In the genomic region with DNA sequence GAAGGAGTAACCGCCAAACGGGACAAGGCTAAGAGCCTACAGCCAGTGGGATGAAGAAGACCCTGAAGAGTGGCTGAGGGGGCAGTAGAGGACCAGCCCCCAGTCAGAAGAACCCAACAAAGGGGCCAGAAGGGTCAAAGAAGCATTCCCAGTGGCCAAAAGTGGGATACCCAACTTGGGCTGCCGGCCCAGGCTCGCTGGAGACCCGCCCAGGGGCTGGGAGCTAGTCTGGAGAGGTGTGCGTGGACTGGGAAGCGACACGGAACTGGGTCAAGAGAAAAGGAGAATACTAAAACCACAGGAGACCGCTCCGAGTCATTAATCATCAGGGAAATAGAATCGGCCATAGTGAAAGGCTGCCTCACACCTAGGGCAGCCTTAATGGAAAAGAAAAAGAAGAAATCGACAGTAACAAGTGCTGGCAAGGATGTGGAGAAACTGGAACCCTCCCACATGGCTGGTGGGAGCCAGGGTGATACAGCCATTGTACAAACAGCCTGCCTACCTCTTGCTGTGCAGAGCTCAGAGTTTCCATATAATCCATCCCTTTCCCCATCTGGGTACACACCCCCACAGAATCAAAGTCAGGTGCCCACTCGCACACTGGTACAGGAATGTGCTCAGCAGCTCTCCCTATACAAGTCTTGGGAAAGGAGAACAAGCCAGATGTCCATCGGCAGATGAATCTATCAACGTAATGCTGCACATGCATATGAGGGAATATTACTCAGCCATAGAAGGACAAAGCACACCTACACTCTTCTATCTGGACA, we compare ENCODE assay signal across 15 mouse cellular contexts. TPM values are rescaled to one million over a fixed set of nuclear protein-coding genes. Genes with fewer than 3 reads are reported as not detected.
DNase-seq lines count a peak whose midpoint lies in the region; ATAC-seq and TF ChIP-seq lines count a peak whose summit lies in the region.
"Had no signal": no experiment of that assay in that cellular context is flagged by ENCODE, and none has a peak within 500 bp of the region (broad histone marks: within the 10 kb centered on the region; RNA-seq: fewer than 3 reads in every experiment).

No protein-coding gene starts in this region.

- H3K4me1 ChIP-seq in embryonic facial prominence, embryonic 11.5 days (ENCODE audit: control insufficient read depth, insufficient read depth, low read length) = peaks cover 7% of the 10 kb centered on the region
- peaks cover 68% of the 10 kb centered on the region for H3K4me1 ChIP-seq in embryonic facial prominence, embryonic 10.5 days
- peaks cover 41% of the 10 kb centered on the region for H3K4me1 ChIP-seq in heart, postnatal 0 days (ENCODE audit: control insufficient read depth, insufficient read depth)

- no peaks in the 10 kb centered on the region for H3K27me3 ChIP-seq in embryonic facial prominence, embryonic 11.5 days (ENCODE audit: control insufficient read depth, insufficient read depth, low read length)
- no peaks in the 10 kb centered on the region for H3K27me3 ChIP-seq in embryonic facial prominence, embryonic 10.5 days (replicated peaks; ENCODE audit: low read depth, poor library complexity, severe bottlenecking)
- no peaks in the 10 kb centered on the region for H3K27me3 ChIP-seq in heart, postnatal 0 days (ENCODE audit: control insufficient read depth, insufficient read depth, low read length)

- 0 out of 2 replicates have a peak overlapping the region, but pooled peaks have one; percentile 11 for H3K27ac ChIP-seq in embryonic facial prominence, embryonic 11.5 days (replicated peaks; ENCODE audit: low read depth, low read length)
- no peak overlapping the region for H3K27ac ChIP-seq in embryonic facial prominence, embryonic 10.5 days (replicated peaks)
- H3K27ac ChIP-seq in heart, postnatal 0 days (ENCODE audit: low read depth) = 0 out of 2 replicates have a peak overlapping the region, but pooled peaks have one; percentile 90

- H3K36me3 ChIP-seq in embryonic facial prominence, embryonic 11.5 days (replicated peaks; ENCODE audit: control insufficient read depth, insufficient read depth, low read depth, low read length) = no peaks in the 10 kb centered on the region
- no peaks in the 10 kb centered on the region for H3K36me3 ChIP-seq in embryonic facial prominence, embryonic 10.5 days (replicated peaks)
- H3K36me3 ChIP-seq in heart, postnatal 0 days (replicated peaks; ENCODE audit: control insufficient read depth, insufficient read depth, low read length) = no peaks in the 10 kb centered on the region

- H3K9ac ChIP-seq in embryonic facial prominence, embryonic 11.5 days (replicated peaks; ENCODE audit: low read length) = no peak overlapping the region
- peak overlapping the region; percentile 31; the same call in 1 of the 2 replicates for H3K9ac ChIP-seq in heart, postnatal 0 days (replicated peaks; ENCODE audit: low read depth, low read length)

- no peak overlapping the region for H3K4me2 ChIP-seq in embryonic facial prominence, embryonic 11.5 days (ENCODE audit: low read depth, low read length)
- no peak overlapping the region for H3K4me2 ChIP-seq in heart, postnatal 0 days (ENCODE audit: low read depth, low read length)

- TF ChIP-seq EP300 in heart, postnatal 0 days (IDR thresholded peaks at IDR 0.05; ENCODE audit: low read depth) = no peak

- 84% methylated on average over 15 of the region's 15 CpGs for WGBS in embryonic facial prominence, embryonic 11.5 days
- 86% methylated on average over 15 of the region's 15 CpGs for WGBS in embryonic facial prominence, embryonic 10.5 days
- 81% methylated on average over 15 of the region's 15 CpGs for WGBS in heart, postnatal 0 days

- intact Hi-C loops in left cerebral cortex, postnatal 25 days (cut with DNase I) = loop anchor here (5.0 kb wide), 1 partner anchor 327 kb away; the partner anchor contains the start of gene Prmt8
- intact Hi-C loops in left cerebral cortex, postnatal 14 days (cut with DNase I) = loop anchor here (10.0 kb wide), 1 partner anchor 329 kb away; the partner anchor contains the start of gene Prmt8
- intact Hi-C loops in left cerebral cortex, postnatal 36 days (cut with DNase I) = no loop called here

- H3K4me3 ChIP-seq in embryonic facial prominence, embryonic 11.5 days (ENCODE audit: low read depth, low read length) = no peak overlapping the region
- H3K4me3 ChIP-seq in embryonic facial prominence, embryonic 10.5 days = no peak overlapping the region
- no peak overlapping the region for H3K4me3 ChIP-seq in heart, postnatal 0 days (ENCODE audit: low read depth, low read length)

- H3K9me3 ChIP-seq in embryonic facial prominence, embryonic 11.5 days (replicated peaks; ENCODE audit: control insufficient read depth, low read length) = no peaks in the 10 kb centered on the region
- H3K9me3 ChIP-seq in embryonic facial prominence, embryonic 10.5 days = no peaks in the 10 kb centered on the region
- no peaks in the 10 kb centered on the region for H3K9me3 ChIP-seq in heart, postnatal 0 days (replicated peaks; ENCODE audit: control insufficient read depth, low read length)

- TF ChIP-seq CTCF in heart, postnatal 0 days (IDR thresholded peaks at IDR 0.05; ENCODE audit: low read depth) = no peak

- ATAC-seq in embryonic facial prominence, embryonic 11.5 days (replicated peaks; ENCODE audit: insufficient number of reproducible peaks, low FRiP score, low TSS enrichment, low read depth) = no peak
- no peak for ATAC-seq in heart, postnatal 0 days (ENCODE audit: insufficient read depth, low read depth)
- ATAC-seq: activated CD4-positive, CD25-positive, alpha-beta regulatory T cell, adult 4 months; inflammation-experienced regulatory T-cells, adult 6 months; midbrain, embryonic 16.5 days had no signal

- DNase-seq in embryonic facial prominence, embryonic 11.5 days (ENCODE audit: low spot score) = no peak
- DNase-seq in embryonic facial prominence, embryonic 10.5 days (ENCODE audit: low spot score) = no peak
- no peak for DNase-seq in heart, postnatal 0 days (ENCODE audit: low spot score)
- DNase-seq in heart, adult 9 months (ENCODE audit: low spot score in 2 of 2) = no peak
- peak; percentile 47 to 92 for DNase-seq in left cerebral cortex, postnatal 25 days (ENCODE audit: low spot score in 2 of 2)
- DNase-seq in left cerebral cortex, postnatal 14 days (ENCODE audit: low spot score in 2 of 2) = no peak
- peak; percentile 66 to 71 for DNase-seq in left cerebral cortex, postnatal 36 days (ENCODE audit: low spot score in 2 of 2)
- no peak for DNase-seq in adrenal gland, postnatal 36 days
- DNase-seq: gastrocnemius, postnatal 10 days; kidney, postnatal 4 days; liver; lung, postnatal 36 days had no signal

RNA-seq across cellular contexts. Expression of gene Tspan9, which starts 49.4 kb away (rescaled TPM):
- polyA plus RNA-seq in embryonic facial prominence, embryonic 11.5 days (2014; fragmentation: Nextera tagmentation; extraction: Ambion mirVana) = 63.9 and 71.7 TPM in 2 replicates
- 69.3 and 69.7 TPM in 2 replicates for polyA plus RNA-seq in embryonic facial prominence, embryonic 10.5 days (2016; fragmentation: Nextera tagmentation; extraction: Ambion mirVana)
- 332 and 368 TPM in 2 replicates for total RNA-seq in heart, postnatal 0 days (2014; rRNA removed; ENCODE audit: low replicate concordance)
- 84.7 and 105 TPM in 2 replicates for polyA plus RNA-seq in heart, postnatal 0 days (2015; fragmentation: Nextera tagmentation; extraction: Ambion mirVana)
- 10 to 100 TPM; 55.2 to 58.6 TPM for total RNA-seq in left cerebral cortex, postnatal 25 days (2021)
- 10 to 100 TPM; 71.3 to 77.5 TPM for total RNA-seq in left cerebral cortex, postnatal 14 days (2021)
- 10 to 100 TPM; 47.5 to 62.9 TPM for total RNA-seq in left cerebral cortex, postnatal 36 days (2021)
- total RNA-seq in adrenal gland, postnatal 36 days (2021) = 10 to 100 TPM; 52.0 to 57.2 TPM

Comparison
In these comparisons a context has a peak if more than half of its experiments do, and no peak if none do; other contexts are left out.
1. DNase-seq: peak in left cerebral cortex, postnatal 25 days (2 of 2) and left cerebral cortex, postnatal 36 days (2 of 2); none in embryonic facial prominence, embryonic 11.5 days (single experiment), embryonic facial prominence, embryonic 10.5 days (single experiment), heart, postnatal 0 days (single experiment), heart, adult 9 months (0 of 2), left cerebral cortex, postnatal 14 days (0 of 2) and adrenal gland, postnatal 36 days (0 of 2).